Mouse (Mus musculus) forebrain, embryonic 11.5 days (tissue): ENCODE data around the gene Cd81. TPM values are rescaled to one million over a fixed set of nuclear protein-coding genes. Genes with fewer than 3 reads are reported as not detected.

ENCODE experiments used
- ATAC-seq: fragments of 200-750 bp; cut with Nextera tagmentation; replicated peaks from 2 replicates; pipeline ENCODE4 v1.8.0; 2017; ENCODE audit warnings: moderate TSS enrichment; ENCODE audit not compliant: low FRiP score
- DNase-seq: peaks from one replicate; pipeline ENCODE4 v3.0.0-alpha.2; 2017; ENCODE audit warnings: low spot score
- H3K27ac ChIP-seq: fragments of 300-500 bp; sonication (generic); 2 replicates; pipeline ENCODE4 v1.5.1; 2014; ENCODE audit warnings: low read depth, low read length
- H3K27me3 ChIP-seq: fragments of 300-500 bp; sonication (generic); 2 replicates; pipeline ENCODE4 v1.6.1; 2014; ENCODE audit warnings: mild to moderate bottlenecking, low read length, mixed read lengths; ENCODE audit not compliant: control insufficient read depth, insufficient read depth
- H3K36me3 ChIP-seq: fragments of 300-500 bp; sonication (generic); 2 replicates; pipeline ENCODE4 v1.6.1; 2014; ENCODE audit warnings: mild to moderate bottlenecking, low read length, moderate library complexity, mixed read lengths; ENCODE audit not compliant: control insufficient read depth, insufficient read depth
- H3K4me1 ChIP-seq: fragments of 300-500 bp; sonication (generic); replicated peaks from 2 replicates; pipeline ENCODE4 v1.6.1; 2014; ENCODE audit warnings: low read length, mixed read lengths; ENCODE audit not compliant: control insufficient read depth, insufficient read depth
- H3K4me2 ChIP-seq: fragments of 300-500 bp; sonication (generic); 2 replicates; pipeline ENCODE4 v1.6.1; 2014; ENCODE audit warnings: low read depth, mild to moderate bottlenecking, low read length, moderate library complexity, mixed read lengths; ENCODE audit not compliant: severe bottlenecking
- H3K4me3 ChIP-seq: fragments of 300-500 bp; sonication (generic); 2 replicates; pipeline ENCODE4 v1.5.1; 2014; ENCODE audit warnings: low read depth, low read length
- H3K9ac ChIP-seq: fragments of 300-500 bp; sonication (generic); 2 replicates; pipeline ENCODE4 v1.6.1; 2014; ENCODE audit warnings: low read length
- H3K9me3 ChIP-seq: fragments of 300-500 bp; sonication (generic); 2 replicates; pipeline ENCODE4 v1.6.1; 2016; ENCODE audit warnings: low read length, mixed read lengths; ENCODE audit not compliant: control insufficient read depth
- WGBS: fragments of 180-500 bp; shearing (Covaris S2); extraction: QIAGEN DNeasy Blood & Tissue Kit; methylation state at CpG from one replicate; pipeline ENCODE4 v1.1.7; 2014; 5-methylcytosine and 5-hydroxymethylcytosine counted together
- polyA plus RNA-seq: library from polyadenylated mRNA; unstranded; fragments of >200 nt; fragmentation: Nextera tagmentation; extraction: Ambion mirVana; gene quantifications from 2 replicates; pipeline ENCODE4 v1.2.1, GENCODE M21; 2014

Gene Cd81
- polyA plus RNA-seq, 1 experiment from 2014 or later: 216 TPM

- Histone ChIP-seq H3K4me2 (no peak overlapping the region), H3K4me3 (no peak overlapping the region), H3K9me3 (no peaks in the 10 kb centered on the region), H3K27ac (no peak overlapping the region; the same call in 1 of the 2 replicates), H3K4me1 (peaks cover 15% of the 10 kb centered on the region), H3K27me3 (no peaks in the 10 kb centered on the region), H3K9ac (no peak overlapping the region), H3K36me3 (peaks cover 4% of the 10 kb centered on the region; the same call in 1 of the 2 replicates)
- ATAC-seq: no peak
- 78% methylated on average over 5 of the region's 5 CpGs for WGBS
- no peak for DNase-seq
Measured at GRCm38 (mm10) chr7:143058221-143058697, 5.7 kb downstream of the Cd81 start.

- H3K4me3 ChIP-seq: no peak overlapping the region
- H3K36me3 ChIP-seq: peaks cover 6% of the 10 kb centered on the region; the same call in 1 of the 2 replicates
- no peak for DNase-seq
- no peak for ATAC-seq
- no peak overlapping the region for H3K4me2 ChIP-seq
- no peak overlapping the region for H3K9ac ChIP-seq
- no peaks in the 10 kb centered on the region for H3K27me3 ChIP-seq
- H3K9me3 ChIP-seq: no peaks in the 10 kb centered on the region
- H3K4me1 ChIP-seq: peaks cover 7% of the 10 kb centered on the region
- H3K27ac ChIP-seq: no peak overlapping the region
- 77% methylated on average over 5 of the region's 5 CpGs for WGBS
Measured at GRCm38 (mm10) chr7:143059202-143059870, 6.8 kb downstream of the Cd81 start.

- Histone ChIP-seq H3K36me3 (peaks cover 6% of the 10 kb centered on the region; the same call in 1 of the 2 replicates), H3K4me3 (no peak overlapping the region), H3K4me2 (no peak overlapping the region), H3K9ac (no peak overlapping the region), H3K9me3 (no peaks in the 10 kb centered on the region), H3K27ac (no peak overlapping the region), H3K27me3 (no peaks in the 10 kb centered on the region), H3K4me1 (no peaks in the 10 kb centered on the region)
- DNase-seq: no peak
- WGBS: 91% methylated on average over 2 of the region's 2 CpGs
- no peak for ATAC-seq
Measured at GRCm38 (mm10) chr7:143062704-143063103, 10.2 kb downstream of the Cd81 start.

- Histone ChIP-seq H3K4me3 (no peak overlapping the region), H3K9ac (no peak overlapping the region), H3K9me3 (no peaks in the 10 kb centered on the region), H3K4me1 (no peaks in the 10 kb centered on the region; the same call in 1 of the 2 replicates), H3K4me2 (no peak overlapping the region), H3K36me3 (peaks cover 6% of the 10 kb centered on the region; the same call in 1 of the 2 replicates), H3K27ac (no peak overlapping the region), H3K27me3 (no peaks in the 10 kb centered on the region)
- ATAC-seq (no peak), DNase-seq (no peak)
- WGBS: 66% methylated on average over 6 of the region's 6 CpGs
Measured at GRCm38 (mm10) chr7:143064226-143064625, 11.7 kb downstream of the Cd81 start.

- Histone ChIP-seq H3K9me3 (no peaks in the 10 kb centered on the region), H3K4me3 (no peak overlapping the region), H3K4me1 (peaks cover 8% of the 10 kb centered on the region; the same call in 1 of the 2 replicates), H3K27me3 (no peaks in the 10 kb centered on the region), H3K27ac (no peak overlapping the region), H3K4me2 (no peak overlapping the region), H3K9ac (no peak overlapping the region), H3K36me3 (peaks cover 6% of the 10 kb centered on the region; the same call in 1 of the 2 replicates)
- ATAC-seq: no peak
- WGBS: 97% methylated on average over 2 of the region's 2 CpGs
- DNase-seq: no peak
Measured at GRCm38 (mm10) chr7:143065692-143066091, 13.2 kb downstream of the Cd81 start.

- Histone ChIP-seq H3K9ac (no peak overlapping the region), H3K36me3 (peaks cover 5% of the 10 kb centered on the region; the same call in 1 of the 2 replicates), H3K4me1 (peaks cover 10% of the 10 kb centered on the region; the same call in 1 of the 2 replicates), H3K9me3 (no peaks in the 10 kb centered on the region), H3K27ac (no peak overlapping the region), H3K4me3 (no peak overlapping the region), H3K4me2 (no peak overlapping the region), H3K27me3 (no peaks in the 10 kb centered on the region)
- DNase-seq (no peak), ATAC-seq (no peak)
- WGBS: 90% methylated on average over 2 of the region's 2 CpGs
Measured at GRCm38 (mm10) chr7:143067469-143067868, 14.9 kb downstream of the Cd81 start.

- no peaks in the 10 kb centered on the region for H3K27me3 ChIP-seq
- peaks cover 10% of the 10 kb centered on the region; the same call in 1 of the 2 replicates for H3K4me1 ChIP-seq
- H3K9ac ChIP-seq: no peak overlapping the region; the same call in 1 of the 2 replicates
- H3K27ac ChIP-seq: peak overlapping the region; percentile 69
- peaks cover 3% of the 10 kb centered on the region; the same call in 1 of the 2 replicates for H3K36me3 ChIP-seq
- no peaks in the 10 kb centered on the region for H3K9me3 ChIP-seq
- no peak overlapping the region; the same call in 1 of the 2 replicates for H3K4me3 ChIP-seq
- ATAC-seq: no peak
- DNase-seq: no peak
- WGBS: 81% methylated on average over 3 of the region's 3 CpGs
- H3K4me2 ChIP-seq: peak overlapping the region; percentile 77; the same call in 1 of the 2 replicates
Measured at GRCm38 (mm10) chr7:143067897-143068296, 15.4 kb downstream of the Cd81 start.

- DNase-seq (peak; percentile 66), ATAC-seq (peak; percentile 6)
- peaks cover 3% of the 10 kb centered on the region; the same call in 1 of the 2 replicates for H3K36me3 ChIP-seq
Measured at GRCm38 (mm10) chr7:143068316-143068881, 15.9 kb downstream of the Cd81 start.

More at GRCm38 (mm10) chr7:143068316-143068881, 15.9 kb downstream of the Cd81 start:
- Histone ChIP-seq H3K4me1 (peaks cover 10% of the 10 kb centered on the region; the same call in 1 of the 2 replicates), H3K27ac (peak overlapping the region; percentile 69), H3K27me3 (no peaks in the 10 kb centered on the region), H3K4me2 (peak overlapping the region; percentile 77), H3K9me3 (no peaks in the 10 kb centered on the region), H3K9ac (peak overlapping the region; percentile 60), H3K4me3 (peak overlapping the region; percentile 79)
- WGBS: 49% methylated on average over 13 of the region's 13 CpGs
